Mouse (Mus musculus): Measurements from ENCODE around the gene Resp18. TPM values are rescaled to one million over a fixed set of nuclear protein-coding genes. Genes with fewer than 3 reads are reported as not detected.

Gene Resp18
- polyA plus RNA-seq (2015; fragmentation: Nextera tagmentation; extraction: Ambion mirVana) = 12.9 and 15.9 TPM in 2 replicates

DNA sequence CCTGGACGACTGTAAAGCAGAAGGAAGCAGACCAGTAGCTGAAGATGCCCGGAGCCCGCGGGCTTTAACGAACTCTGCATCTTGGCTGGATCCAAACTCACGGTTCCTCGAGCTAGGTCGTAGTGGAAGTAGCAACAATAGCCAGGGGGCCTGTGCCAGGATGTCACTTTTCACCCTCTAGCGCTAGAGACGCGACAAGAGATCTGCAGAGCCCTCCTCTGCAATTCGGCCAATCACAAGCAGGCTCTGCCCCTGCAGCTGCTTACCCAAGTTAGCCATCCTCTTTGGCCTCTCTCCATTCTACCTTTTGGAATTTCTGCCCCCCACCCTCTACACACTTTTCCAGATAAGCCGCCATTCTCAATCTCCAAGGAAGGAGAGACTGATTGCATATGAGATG, at the start of gene Resp18:
Gene Resp18, minus strand, starts transcription at position 188 of the 400 bp plus-strand sequence.
- Histone ChIP-seq H3K4me1 (replicated peaks; ENCODE audit: control insufficient read depth, insufficient read depth, low read length) (no peaks in the 10 kb centered on the region), H3K9me3 (ENCODE audit: control insufficient read depth) (no peaks in the 10 kb centered on the region), H3K4me3 (ENCODE audit: low read depth, low read length) (no peak within 1 kb of the TSS), H3K36me3 (ENCODE audit: control insufficient read depth, insufficient read depth) (no peaks in the 10 kb centered on the region), H3K4me2 (replicated peaks; ENCODE audit: low read depth) (no peak within 1 kb of the TSS), H3K27ac (ENCODE audit: low read depth, low read length) (no peak within 1 kb of the TSS), H3K27me3 (replicated peaks; ENCODE audit: control insufficient read depth, insufficient read depth, low read length) (peaks cover 15% of the 10 kb centered on the region), H3K9ac (ENCODE audit: low read depth, low read length) (no peak within 1 kb of the TSS)
- ATAC-seq = no peak
- TF ChIP-seq CTCF (IDR thresholded peaks at IDR 0.05; ENCODE audit: low read depth) = no peak
- 10% methylated on average over 13 of the region's 13 CpGs for WGBS

- Histone ChIP-seq H3K27me3 (replicated peaks; ENCODE audit: control insufficient read depth, insufficient read depth, low read length) (no peaks in the 10 kb centered on the region), H3K9ac (ENCODE audit: low read depth, low read length) (no peak overlapping the region), H3K9me3 (ENCODE audit: control insufficient read depth) (no peaks in the 10 kb centered on the region), H3K36me3 (ENCODE audit: control insufficient read depth, insufficient read depth) (no peaks in the 10 kb centered on the region), H3K4me1 (replicated peaks; ENCODE audit: control insufficient read depth, insufficient read depth, low read length) (no peaks in the 10 kb centered on the region), H3K4me2 (replicated peaks; ENCODE audit: low read depth) (no peak overlapping the region), H3K27ac (ENCODE audit: low read depth, low read length) (no peak overlapping the region), H3K4me3 (ENCODE audit: low read depth, low read length) (no peak overlapping the region)
- ATAC-seq = no peak
- TF ChIP-seq CTCF (IDR thresholded peaks at IDR 0.05; ENCODE audit: low read depth) = no peak; the same call in 1 of the 2 replicates
These were observed 49.2 kb upstream of the Resp18 start for GRCm38 (mm10) chr1:75327461-75327860.

DNA sequence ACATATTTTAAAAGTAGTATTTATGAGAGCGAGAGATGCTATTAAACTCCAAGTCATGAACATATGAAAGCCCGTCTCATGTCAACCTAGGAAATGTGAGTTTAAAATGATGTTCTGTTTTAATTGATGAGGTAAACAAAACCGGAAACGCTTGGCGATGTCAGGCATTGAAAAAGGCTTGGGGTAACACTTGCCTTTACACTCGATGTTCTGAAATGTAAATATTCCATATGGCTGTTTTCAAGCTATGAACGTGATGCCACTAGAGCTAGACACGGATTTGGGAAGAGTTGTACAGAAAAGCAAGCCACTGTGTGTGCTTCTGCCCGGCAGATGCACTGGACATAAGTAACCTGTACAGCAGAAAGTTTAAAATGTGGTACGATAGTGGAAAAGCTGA, 41.0 kb upstream of the Resp18 start:
- no peak for ATAC-seq
- WGBS = 76% methylated on average over 10 of the region's 10 CpGs
- no peak overlapping the region for H3K9ac ChIP-seq (ENCODE audit: low read depth, low read length)
- H3K4me3 ChIP-seq (ENCODE audit: low read depth, low read length) = no peak overlapping the region
- no peak overlapping the region for H3K4me2 ChIP-seq (replicated peaks; ENCODE audit: low read depth)
- no peak overlapping the region for H3K27ac ChIP-seq (ENCODE audit: low read depth, low read length)
- H3K36me3 ChIP-seq (ENCODE audit: control insufficient read depth, insufficient read depth) = peaks cover 15% of the 10 kb centered on the region; the same call in 1 of the 2 replicates
- no peaks in the 10 kb centered on the region for H3K9me3 ChIP-seq (ENCODE audit: control insufficient read depth)
- TF ChIP-seq CTCF (IDR thresholded peaks at IDR 0.05; ENCODE audit: low read depth) = no peak
- no peaks in the 10 kb centered on the region for H3K4me1 ChIP-seq (replicated peaks; ENCODE audit: control insufficient read depth, insufficient read depth, low read length)
- no peaks in the 10 kb centered on the region for H3K27me3 ChIP-seq (replicated peaks; ENCODE audit: control insufficient read depth, insufficient read depth, low read length)

- H3K27ac ChIP-seq (ENCODE audit: low read depth, low read length) = no peak overlapping the region
- H3K9me3 ChIP-seq (ENCODE audit: control insufficient read depth) = no peaks in the 10 kb centered on the region
- H3K4me2 ChIP-seq (replicated peaks; ENCODE audit: low read depth) = no peak overlapping the region
- WGBS = 87% methylated on average over 4 of the region's 4 CpGs
- no peak for ATAC-seq
- H3K36me3 ChIP-seq (ENCODE audit: control insufficient read depth, insufficient read depth) = peaks cover 19% of the 10 kb centered on the region
- no peaks in the 10 kb centered on the region for H3K27me3 ChIP-seq (replicated peaks; ENCODE audit: control insufficient read depth, insufficient read depth, low read length)
- no peak overlapping the region for H3K9ac ChIP-seq (ENCODE audit: low read depth, low read length)
- H3K4me3 ChIP-seq (ENCODE audit: low read depth, low read length) = no peak overlapping the region
- no peaks in the 10 kb centered on the region for H3K4me1 ChIP-seq (replicated peaks; ENCODE audit: control insufficient read depth, insufficient read depth, low read length)
- TF ChIP-seq CTCF (IDR thresholded peaks at IDR 0.05; ENCODE audit: low read depth) = no peak
These were observed 40.5 kb upstream of the Resp18 start for GRCm38 (mm10) chr1:75318736-75319135.

GRCm38 (mm10) chr1:75318301-75318700, 40.1 kb upstream of the Resp18 start:
- Histone ChIP-seq H3K4me2 (replicated peaks; ENCODE audit: low read depth) (peak overlapping the region; percentile 46), H3K27ac (ENCODE audit: low read depth, low read length) (no peak overlapping the region), H3K9ac (ENCODE audit: low read depth, low read length) (no peak overlapping the region), H3K4me1 (replicated peaks; ENCODE audit: control insufficient read depth, insufficient read depth, low read length) (no peaks in the 10 kb centered on the region), H3K4me3 (ENCODE audit: low read depth, low read length) (peak overlapping the region; percentile 11; the same call in 1 of the 2 replicates), H3K27me3 (replicated peaks; ENCODE audit: control insufficient read depth, insufficient read depth, low read length) (no peaks in the 10 kb centered on the region), H3K36me3 (ENCODE audit: control insufficient read depth, insufficient read depth) (peaks cover 24% of the 10 kb centered on the region), H3K9me3 (ENCODE audit: control insufficient read depth) (no peaks in the 10 kb centered on the region)
- ATAC-seq = no peak
- WGBS = 71% methylated on average over 3 of the region's 3 CpGs
- TF ChIP-seq CTCF (IDR thresholded peaks at IDR 0.05; ENCODE audit: low read depth) = no peak

GRCm38 (mm10) chr1:75317241-75318201, 39.3 kb upstream of the Resp18 start, which contains the start of gene Dnpep:
Gene Dnpep, minus strand, starts transcription at chr1:75317990.
- peaks cover 31% of the 10 kb centered on the region for H3K36me3 ChIP-seq (ENCODE audit: control insufficient read depth, insufficient read depth)
- H3K9ac ChIP-seq (ENCODE audit: low read depth, low read length) = peak within 1 kb of the TSS; percentile 64
- peak; percentile 90 for TF ChIP-seq CTCF (IDR thresholded peaks at IDR 0.05; ENCODE audit: low read depth)
- H3K27ac ChIP-seq (ENCODE audit: low read depth, low read length) = peak within 1 kb of the TSS; percentile 94
- WGBS = under 1% methylated on average over 90 of the region's 92 CpGs
- ATAC-seq = peak; percentile 96
- peak within 1 kb of the TSS; percentile 85 for H3K4me2 ChIP-seq (replicated peaks; ENCODE audit: low read depth)
- peak within 1 kb of the TSS; percentile 67 for H3K4me3 ChIP-seq (ENCODE audit: low read depth, low read length)
- no peaks in the 10 kb centered on the region for H3K4me1 ChIP-seq (replicated peaks; ENCODE audit: control insufficient read depth, insufficient read depth, low read length)
- no peaks in the 10 kb centered on the region for H3K9me3 ChIP-seq (ENCODE audit: control insufficient read depth)
- H3K27me3 ChIP-seq (replicated peaks; ENCODE audit: control insufficient read depth, insufficient read depth, low read length) = no peaks in the 10 kb centered on the region
